Mouse (Mus musculus): ENCODE measurements at regions not wholly inside any gene's neighbourhood (a gene's known extent, or its start where the extent isn't known, plus 50 kb on each side); places are given as distances from the start of the nearest gene placed in this dataset.

- DNase-seq (ENCODE audit: low spot score) (no peak), ATAC-seq (no peak)
- 65% methylated on average over 12 of the region's 12 CpGs for WGBS
- no peak overlapping the region for H3K4me3 ChIP-seq (ENCODE audit: low read depth, low read length)
- no peaks in the 10 kb centered on the region for H3K27me3 ChIP-seq (replicated peaks; ENCODE audit: insufficient read depth, low read length)
- TF ChIP-seq CTCF (IDR thresholded peaks at IDR 0.05): no peak
- TF ChIP-seq EP300 (IDR thresholded peaks at IDR 0.05): no peak
- no peak overlapping the region for H3K4me2 ChIP-seq (replicated peaks; ENCODE audit: low read depth, low read length)
- no peaks in the 10 kb centered on the region for H3K9me3 ChIP-seq (ENCODE audit: low read length)
- no peaks in the 10 kb centered on the region for H3K36me3 ChIP-seq (ENCODE audit: insufficient read depth, low read length)
- H3K9ac ChIP-seq (replicated peaks; ENCODE audit: low read depth): no peak overlapping the region
- H3K27ac ChIP-seq (ENCODE audit: low read length): no peak overlapping the region
- no peaks in the 10 kb centered on the region for H3K4me1 ChIP-seq (ENCODE audit: insufficient read depth, low read depth, low read length)
Observed at GRCm38 (mm10) chr2:106256012-106256411, 252.7 kb upstream of the Dnajc24 start.

- H3K9me3 ChIP-seq (ENCODE audit: low read length): no peaks in the 10 kb centered on the region
- 59% methylated on average over 4 of the region's 4 CpGs for WGBS
- H3K4me3 ChIP-seq (ENCODE audit: low read depth, low read length): no peak overlapping the region
- no peak for TF ChIP-seq CTCF (IDR thresholded peaks at IDR 0.05)
- no peak for TF ChIP-seq EP300 (IDR thresholded peaks at IDR 0.05)
- no peak for ATAC-seq
- no peak overlapping the region for H3K4me2 ChIP-seq (replicated peaks; ENCODE audit: low read depth, low read length)
- no peak overlapping the region for H3K27ac ChIP-seq (ENCODE audit: low read length)
- no peak overlapping the region for H3K9ac ChIP-seq (replicated peaks; ENCODE audit: low read depth)
- no peaks in the 10 kb centered on the region for H3K36me3 ChIP-seq (ENCODE audit: insufficient read depth, low read length)
- H3K27me3 ChIP-seq (replicated peaks; ENCODE audit: insufficient read depth, low read length): no peaks in the 10 kb centered on the region
- DNase-seq (ENCODE audit: low spot score): no peak
- H3K4me1 ChIP-seq (ENCODE audit: insufficient read depth, low read depth, low read length): no peaks in the 10 kb centered on the region
Observed at GRCm38 (mm10) chr2:106234358-106234757, 231.0 kb upstream of the Dnajc24 start.

DNA sequence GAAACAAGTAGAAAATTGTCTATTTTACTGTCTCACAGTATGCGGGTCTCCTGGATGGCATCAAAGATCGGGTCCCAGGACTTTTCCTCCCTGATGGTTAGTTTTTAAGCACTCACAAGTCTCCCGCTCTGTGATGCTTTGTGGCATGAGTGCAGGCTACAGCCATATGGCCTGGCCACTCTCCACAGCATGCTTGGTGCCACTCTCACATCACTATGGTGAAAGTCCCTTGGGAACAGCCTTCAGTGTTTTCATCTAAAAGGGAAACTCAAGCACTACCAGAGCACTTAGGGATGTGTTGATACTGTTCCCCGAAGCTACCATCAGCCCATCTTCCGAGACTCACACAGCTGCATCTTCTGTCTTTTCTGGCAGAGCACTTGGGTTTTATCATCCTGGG is 227.8 kb upstream of the Dnajc24 start:
- WGBS: 80% methylated on average over 5 of the region's 5 CpGs
- H3K27me3 ChIP-seq (replicated peaks; ENCODE audit: insufficient read depth, low read length): no peaks in the 10 kb centered on the region
- no peaks in the 10 kb centered on the region for H3K36me3 ChIP-seq (ENCODE audit: insufficient read depth, low read length)
- H3K27ac ChIP-seq (ENCODE audit: low read length): no peak overlapping the region
- no peaks in the 10 kb centered on the region for H3K4me1 ChIP-seq (ENCODE audit: insufficient read depth, low read depth, low read length)
- H3K9ac ChIP-seq (replicated peaks; ENCODE audit: low read depth): no peak overlapping the region
- H3K4me2 ChIP-seq (replicated peaks; ENCODE audit: low read depth, low read length): no peak overlapping the region
- H3K9me3 ChIP-seq (ENCODE audit: low read length): no peaks in the 10 kb centered on the region
- DNase-seq (ENCODE audit: low spot score) (no peak), ATAC-seq (no peak)
- no peak overlapping the region for H3K4me3 ChIP-seq (ENCODE audit: low read depth, low read length)
- no peak for TF ChIP-seq CTCF (IDR thresholded peaks at IDR 0.05)
- no peak for TF ChIP-seq EP300 (IDR thresholded peaks at IDR 0.05)

DNA sequence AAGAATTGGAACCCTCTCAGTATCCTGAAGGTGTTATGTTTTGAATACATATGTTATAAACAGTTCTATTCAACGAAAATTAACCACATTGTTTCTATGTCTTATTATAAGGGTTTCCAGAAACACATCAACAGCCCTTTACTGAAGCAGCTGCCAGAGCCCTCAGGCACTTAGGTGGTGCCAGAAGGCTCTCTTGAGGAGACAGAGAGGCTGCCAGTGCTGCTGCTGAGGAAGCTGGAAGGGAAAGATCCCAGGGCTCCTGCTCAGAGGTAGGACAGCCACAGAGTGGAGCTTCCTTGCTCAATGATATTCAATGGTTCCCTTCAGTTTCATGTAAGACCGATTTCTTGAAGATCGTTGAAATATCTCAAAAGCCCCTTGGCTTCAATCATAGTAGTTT is 226.7 kb upstream of the Dnajc24 start:
- Histone ChIP-seq H3K4me1 (ENCODE audit: insufficient read depth, low read depth, low read length) (no peaks in the 10 kb centered on the region), H3K27ac (ENCODE audit: low read length) (no peak overlapping the region), H3K4me2 (replicated peaks; ENCODE audit: low read depth, low read length) (no peak overlapping the region), H3K36me3 (ENCODE audit: insufficient read depth, low read length) (no peaks in the 10 kb centered on the region), H3K9me3 (ENCODE audit: low read length) (no peaks in the 10 kb centered on the region), H3K9ac (replicated peaks; ENCODE audit: low read depth) (no peak overlapping the region), H3K27me3 (replicated peaks; ENCODE audit: insufficient read depth, low read length) (no peaks in the 10 kb centered on the region), H3K4me3 (ENCODE audit: low read depth, low read length) (no peak overlapping the region)
- ATAC-seq (no peak), DNase-seq (ENCODE audit: low spot score) (no peak)
- 66% methylated on average over 3 of the region's 3 CpGs for WGBS
- TF ChIP-seq EP300 (IDR thresholded peaks at IDR 0.05) (no peak), CTCF (IDR thresholded peaks at IDR 0.05) (no peak)

- TF ChIP-seq EP300 (IDR thresholded peaks at IDR 0.05): no peak
- no peak for TF ChIP-seq CTCF (IDR thresholded peaks at IDR 0.05)
- H3K9me3 ChIP-seq (ENCODE audit: low read length): no peaks in the 10 kb centered on the region
- H3K9ac ChIP-seq (replicated peaks; ENCODE audit: low read depth): no peak overlapping the region
- DNase-seq (ENCODE audit: low spot score): no peak
- no peak overlapping the region for H3K4me3 ChIP-seq (ENCODE audit: low read depth, low read length)
- no peaks in the 10 kb centered on the region for H3K27me3 ChIP-seq (replicated peaks; ENCODE audit: insufficient read depth, low read length)
- no peak overlapping the region for H3K4me2 ChIP-seq (replicated peaks; ENCODE audit: low read depth, low read length)
- H3K27ac ChIP-seq (ENCODE audit: low read length): no peak overlapping the region
- no peaks in the 10 kb centered on the region for H3K4me1 ChIP-seq (ENCODE audit: insufficient read depth, low read depth, low read length)
- H3K36me3 ChIP-seq (ENCODE audit: insufficient read depth, low read length): no peaks in the 10 kb centered on the region
- WGBS: 58% methylated on average over 1 of the region's 1 CpGs
- no peak for ATAC-seq
Observed at GRCm38 (mm10) chr2:106228249-106228648, 224.9 kb upstream of the Dnajc24 start.

DNA sequence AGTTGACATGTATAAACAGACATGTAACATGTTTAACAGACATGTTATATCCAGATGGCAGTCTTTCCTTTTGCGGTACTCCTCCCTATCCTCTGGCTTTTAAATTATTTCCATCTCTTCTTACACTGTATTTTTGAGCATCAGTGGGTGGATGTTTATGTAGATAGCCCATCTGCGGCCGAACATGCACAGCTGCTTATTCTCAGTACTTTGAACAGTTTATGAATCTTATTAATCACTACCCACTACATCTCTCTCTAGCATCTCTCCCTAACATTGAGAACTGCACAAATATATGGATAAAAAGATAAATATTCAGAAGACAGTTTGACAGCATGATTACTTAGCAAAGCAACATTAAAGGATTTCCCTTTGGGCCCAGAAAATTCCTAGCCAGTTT is 212.8 kb upstream of the Dnajc24 start:
- TF ChIP-seq EP300 (IDR thresholded peaks at IDR 0.05) (no peak), CTCF (IDR thresholded peaks at IDR 0.05) (no peak)
- H3K4me2 ChIP-seq (replicated peaks; ENCODE audit: low read depth, low read length): no peak overlapping the region
- no peak overlapping the region for H3K27ac ChIP-seq (ENCODE audit: low read length)
- no peak overlapping the region for H3K4me3 ChIP-seq (ENCODE audit: low read depth, low read length)
- 68% methylated on average over 3 of the region's 3 CpGs for WGBS
- no peaks in the 10 kb centered on the region for H3K4me1 ChIP-seq (ENCODE audit: insufficient read depth, low read depth, low read length)
- H3K9ac ChIP-seq (replicated peaks; ENCODE audit: low read depth): no peak overlapping the region
- ATAC-seq: no peak
- no peaks in the 10 kb centered on the region for H3K36me3 ChIP-seq (ENCODE audit: insufficient read depth, low read length)
- no peak for DNase-seq (ENCODE audit: low spot score)
- H3K9me3 ChIP-seq (ENCODE audit: low read length): no peaks in the 10 kb centered on the region
- no peaks in the 10 kb centered on the region for H3K27me3 ChIP-seq (replicated peaks; ENCODE audit: insufficient read depth, low read length)

- no peaks in the 10 kb centered on the region for H3K36me3 ChIP-seq (ENCODE audit: insufficient read depth, low read length)
- DNase-seq (ENCODE audit: low spot score): no peak
- H3K4me2 ChIP-seq (replicated peaks; ENCODE audit: low read depth, low read length): no peak overlapping the region
- H3K4me1 ChIP-seq (ENCODE audit: insufficient read depth, low read depth, low read length): no peaks in the 10 kb centered on the region
- H3K4me3 ChIP-seq (ENCODE audit: low read depth, low read length): no peak overlapping the region
- 79% methylated on average over 4 of the region's 4 CpGs for WGBS
- H3K9me3 ChIP-seq (ENCODE audit: low read length): no peaks in the 10 kb centered on the region
- H3K27me3 ChIP-seq (replicated peaks; ENCODE audit: insufficient read depth, low read length): no peaks in the 10 kb centered on the region
- no peak overlapping the region for H3K27ac ChIP-seq (ENCODE audit: low read length)
- no peak for TF ChIP-seq EP300 (IDR thresholded peaks at IDR 0.05)
- TF ChIP-seq CTCF (IDR thresholded peaks at IDR 0.05): no peak
- H3K9ac ChIP-seq (replicated peaks; ENCODE audit: low read depth): no peak overlapping the region
- ATAC-seq: no peak
Observed at GRCm38 (mm10) chr2:106213740-106214139, 210.4 kb upstream of the Dnajc24 start.

Data from lung, postnatal 0 days (tissue).